Mouse (Mus musculus) hematopoietic stem cell, adult 5-6 weeks (primary cell): ENCODE results near the gene Gen1. TPM values are rescaled to one million over a fixed set of nuclear protein-coding genes. Genes with fewer than 3 reads are reported as not detected.

Experiments used
- ATAC-seq, 2 experiments: fragments of 125-278 bp in 1 of 2; replicated peaks in 1 of 2; 2 replicates each; pipeline ENCODE4 v1.8.0; 2016 to 2017; ENCODE audit warnings: inconsistent platforms in 2 of 2, mild to moderate bottlenecking in 2 of 2, moderate number of reproducible peaks in 2 of 2, low read depth in 1 of 2, moderate TSS enrichment in 1 of 2; ENCODE audit not compliant: low FRiP score in 2 of 2, poor library complexity in 2 of 2, severe bottlenecking in 2 of 2, insufficient read depth in 1 of 2, low TSS enrichment in 1 of 2
- total RNA-seq: library from RNA; stranded (forward); fragments of 172-1452, 232-1000 nt; gene quantifications from 2 replicates; pipeline ENCODE4 v1.2.3, GENCODE M21; 2017

Gene Gen1
- total RNA-seq, result 8.9 and 13.8 TPM in 2 replicates

DNA sequence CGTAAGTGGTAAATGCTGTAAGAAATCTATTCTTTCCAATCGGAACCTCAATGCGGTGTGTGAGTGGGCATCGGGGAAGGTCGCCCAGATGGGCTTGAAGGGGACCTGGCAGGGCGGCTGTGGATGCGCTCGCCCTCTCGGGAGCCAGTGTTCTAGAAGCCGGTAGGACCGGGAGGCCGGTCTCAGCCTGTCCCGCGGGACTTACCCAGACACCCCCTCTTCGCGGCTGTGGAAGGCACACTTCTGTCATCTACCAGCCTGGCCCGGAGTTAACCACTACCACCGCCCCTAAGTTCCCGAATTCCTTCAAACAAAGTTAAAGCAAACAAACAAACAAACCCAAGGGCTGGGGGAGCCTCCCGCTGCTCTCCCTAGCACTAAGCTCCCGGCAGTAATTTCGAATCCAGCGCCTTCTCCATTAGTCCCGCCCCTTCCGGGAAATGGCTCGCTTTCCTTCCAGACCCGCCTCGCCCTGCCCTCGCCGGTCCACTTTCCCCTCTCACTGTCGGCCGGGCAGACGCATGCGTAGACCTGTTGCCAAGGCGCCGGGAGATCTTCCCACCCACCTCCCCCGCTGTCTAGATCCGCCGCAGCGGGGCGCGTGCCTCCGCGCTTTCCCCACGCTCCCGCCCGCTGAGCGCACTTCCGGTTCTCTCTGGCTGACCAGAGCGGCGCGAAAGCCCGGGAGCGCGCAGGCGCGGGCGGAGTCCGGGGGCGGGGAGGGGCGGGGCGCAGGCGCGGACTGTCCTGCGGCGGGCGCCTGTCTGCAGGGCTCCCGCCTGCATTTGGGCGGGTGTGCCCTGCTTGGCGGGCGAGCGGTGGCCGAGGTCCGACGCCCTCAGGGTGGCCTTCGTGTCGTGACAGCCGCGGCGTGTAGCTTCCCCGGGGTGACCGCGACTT is at the start of gene Gen1, which contains the start of gene Smc6:
Gene Gen1 (minus strand): TSS at position 420 of the 900 bp plus-strand sequence.
Gene Smc6 (plus strand): TSS at position 505 of the 900 bp plus-strand sequence.
- ATAC-seq, result peak; percentile 91 to 97

DNA sequence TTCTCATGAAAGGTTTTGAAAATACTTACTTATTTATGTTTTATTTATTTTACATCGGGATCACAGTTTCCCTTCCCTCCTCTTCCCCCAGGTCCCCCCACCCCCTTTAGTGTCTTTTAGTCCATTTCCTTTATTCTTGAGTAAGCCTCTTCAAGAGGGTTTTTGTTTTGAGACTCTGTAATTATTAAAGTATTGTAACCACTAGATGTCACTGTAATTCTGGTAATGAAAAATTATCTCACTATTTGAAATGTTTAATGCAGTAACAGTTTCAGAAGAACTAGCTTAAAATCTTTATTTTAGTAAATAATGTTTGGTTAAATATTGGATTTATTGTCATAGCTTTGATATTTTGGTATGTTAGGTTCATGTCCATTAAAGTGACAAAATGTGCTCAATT is 48.2 kb upstream of the Gen1 start:
- no peak for ATAC-seq

DNA sequence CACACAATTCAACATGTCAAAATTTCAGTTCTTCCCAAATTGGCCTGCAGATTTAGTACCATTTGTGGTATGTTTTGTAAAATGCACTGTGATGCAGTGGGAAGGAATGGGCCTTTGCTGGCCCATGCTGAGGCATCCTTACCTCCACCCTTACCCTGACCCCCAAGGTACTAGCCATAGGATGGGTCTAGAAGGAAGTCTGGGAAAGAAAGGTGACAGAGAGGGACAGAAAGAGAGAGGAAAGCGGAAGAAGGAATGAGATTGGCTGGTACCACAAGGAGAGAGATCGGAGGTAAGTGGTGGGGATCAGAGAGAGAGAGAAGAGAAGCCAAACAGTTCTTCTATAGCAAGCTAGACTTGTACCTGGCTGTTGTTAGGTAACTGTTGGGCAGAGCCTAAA is 45.5 kb upstream of the Gen1 start:
- ATAC-seq, result no peak

- no peak for ATAC-seq
Measured at GRCm38 (mm10) chr12:11306753-11307645, 41.4 kb upstream of the Gen1 start.

GRCm38 (mm10) chr12:11300858-11301257 is 35.3 kb upstream of the Gen1 start:
- peak; percentile 62 to 69 for ATAC-seq

- no peak for ATAC-seq
Measured at GRCm38 (mm10) chr12:11286382-11286781, 20.8 kb upstream of the Gen1 start.

- ATAC-seq, result no peak
Measured at GRCm38 (mm10) chr12:11281584-11281983, 16.0 kb upstream of the Gen1 start.

- no peak for ATAC-seq
Measured at GRCm38 (mm10) chr12:11279886-11280285, 14.3 kb upstream of the Gen1 start.

DNA sequence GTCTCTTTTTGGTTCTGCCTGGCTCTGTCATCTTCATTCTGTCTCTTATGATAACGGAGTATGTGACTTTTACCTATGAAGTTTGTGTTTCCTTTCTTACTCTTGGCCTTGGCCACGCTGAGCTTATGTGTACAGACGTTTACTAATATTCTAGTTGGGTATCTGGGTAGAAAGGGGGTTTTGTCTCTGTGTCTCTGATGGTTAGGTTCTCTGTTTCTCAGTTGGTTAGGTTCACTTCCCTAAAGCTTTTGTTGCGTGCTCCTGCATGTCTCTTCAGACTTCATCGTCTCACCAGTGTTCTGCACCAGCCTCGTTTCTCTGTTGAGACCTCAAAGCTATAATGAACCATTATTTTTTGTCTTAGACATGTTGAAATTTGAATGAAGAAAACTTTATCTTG is 11.6 kb upstream of the Gen1 start:
- no peak for ATAC-seq

GRCm38 (mm10) chr12:11276632-11277031 is 11.0 kb upstream of the Gen1 start:
- ATAC-seq, result no peak

GRCm38 (mm10) chr12:11273185-11273584 is 7.6 kb upstream of the Gen1 start:
- ATAC-seq, result no peak

GRCm38 (mm10) chr12:11272568-11272967 is 7.0 kb upstream of the Gen1 start:
- ATAC-seq, result no peak

- ATAC-seq, result no peak
Measured at GRCm38 (mm10) chr12:11267030-11267429, 1.4 kb upstream of the Gen1 start.

DNA sequence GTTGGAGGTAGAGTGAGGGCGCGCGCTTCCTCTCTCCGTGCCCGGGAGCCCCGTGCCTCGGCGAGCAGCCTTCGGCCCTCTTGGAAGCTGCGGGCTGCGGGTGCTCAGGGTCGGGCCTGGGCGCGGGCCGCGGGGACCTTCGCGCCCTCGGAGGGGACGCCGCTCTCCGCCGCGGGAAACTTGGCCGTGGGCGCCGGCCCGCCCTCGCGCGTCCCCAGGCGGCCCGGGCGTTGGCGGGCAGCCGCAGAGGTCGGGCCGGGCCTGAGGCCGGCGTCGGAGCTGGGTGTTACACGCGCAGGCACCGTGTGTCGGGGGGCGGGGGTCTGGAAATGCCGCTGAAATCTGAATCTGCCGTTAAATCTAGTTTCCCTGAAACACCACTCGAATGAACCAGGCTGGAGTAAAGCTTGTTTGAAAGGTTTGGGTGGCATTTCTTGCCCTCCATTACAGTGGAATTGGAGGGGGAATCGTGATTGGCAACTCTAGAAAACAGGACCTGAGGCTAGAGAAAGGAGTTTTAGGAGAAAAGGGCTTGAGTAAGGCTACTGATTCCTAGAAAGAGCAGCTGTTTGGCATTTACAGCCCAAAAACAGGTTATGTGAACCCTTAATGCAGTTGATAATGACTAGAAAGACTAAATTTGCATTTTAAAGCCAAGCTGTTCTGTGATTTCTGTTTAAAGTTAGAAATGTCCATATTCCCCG is 833 bp upstream of the Gen1 start:
- ATAC-seq, result peak in 1 of 2 experiments; percentile 22; a peak in 2 of 4 replicates

DNA sequence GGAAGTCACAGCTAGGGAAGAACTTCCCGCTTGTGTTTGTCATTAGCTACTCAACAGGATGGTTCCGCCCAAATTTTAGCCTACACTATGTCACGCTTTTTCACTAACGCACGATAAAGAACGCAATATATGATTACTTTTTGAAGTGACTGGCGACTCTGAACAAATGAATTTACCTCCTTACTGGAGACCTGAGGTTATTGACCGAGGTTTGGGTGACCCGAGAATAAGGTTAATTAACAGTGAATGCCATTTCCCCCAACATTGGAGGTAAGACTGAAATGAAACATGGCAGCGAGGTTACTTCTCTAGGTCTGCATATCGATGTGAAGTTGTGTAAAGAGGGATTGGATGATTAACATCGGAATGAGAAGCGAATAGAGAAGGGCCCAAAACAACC is 706 bp downstream of the Gen1 start:
- ATAC-seq, result no peak

DNA sequence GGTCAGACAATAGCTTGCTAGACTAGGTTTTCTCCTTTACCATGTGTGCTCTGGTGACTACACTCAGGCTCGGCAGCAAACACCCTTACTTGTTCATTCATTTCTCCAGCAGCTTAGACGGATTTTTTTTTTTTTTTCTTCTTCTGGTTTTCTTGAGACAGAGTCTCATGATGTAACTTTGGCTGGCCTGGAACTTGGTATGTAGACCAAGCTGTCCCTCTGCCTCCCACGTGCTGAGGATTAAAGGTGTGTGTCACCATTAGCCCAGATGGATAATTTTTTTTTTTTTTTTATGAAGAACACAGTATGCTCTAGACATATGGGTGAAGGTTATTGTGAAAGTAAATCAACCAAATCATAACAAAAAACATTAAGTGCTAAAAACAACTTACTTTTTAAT is 15.3 kb downstream of the Gen1 start:
- ATAC-seq, result no peak

DNA sequence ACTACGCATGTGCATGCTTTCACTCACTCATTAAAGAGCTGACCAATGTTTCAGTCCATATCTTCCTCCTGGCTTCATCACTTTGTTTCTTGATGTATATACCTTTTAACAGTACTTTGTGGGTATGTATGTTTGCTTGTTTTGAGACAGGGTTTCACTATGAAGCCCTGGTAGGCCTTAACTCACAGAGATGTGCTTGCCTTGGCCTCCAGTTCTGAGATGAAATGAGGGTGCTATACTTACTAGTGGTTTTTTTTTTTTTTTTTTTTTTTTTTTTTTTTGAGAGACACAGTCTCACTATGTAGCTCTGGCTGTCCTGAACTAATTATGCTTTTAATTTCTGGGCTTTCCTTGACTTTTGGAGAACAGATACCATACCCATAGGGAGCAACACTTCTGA is 18.1 kb downstream of the Gen1 start:
- no peak for ATAC-seq
